Mouse (Mus musculus) adrenal gland, adult 2 months (tissue): ENCODE data around the gene Nmur1. TPM values are rescaled to one million over a fixed set of nuclear protein-coding genes. Genes with fewer than 3 reads are reported as not detected.

Source experiments
- microRNA-seq, 2 experiments: library from miRNA; unstranded; fragments of <30 nt; microRNA quantifications; one replicate each; pipeline ENCODE4 v1.2.0; 2021
- polyA plus RNA-seq: library from polyadenylated mRNA; depleted of rRNA; stranded (reverse); fragments of >200 nt; gene quantifications from 2 replicates; pipeline ENCODE4 v1.2.3, GENCODE M21; 2012; rRNA removed
- total RNA-seq, 2 experiments: library from RNA; stranded (reverse); gene quantifications; 2 replicates each; pipeline ENCODE4 v1.2.3; 2021

Nmur1 gene
- total and polyA plus RNA-seq, 3 experiments: 0.18 TPM; not detected in 2

Small RNAs within 50 kb of the gene (microRNA-seq; reads per million reads assigned to microRNA genes)
- 160 to 436 reads per million in 2 experiments for gene mmu-mir-3535

Other genes with a start within 250 kb of the Nmur1 start
- gene B3gnt7, start 123.4 kb downstream of the Nmur1 start, total RNA-seq: under 1 TPM; 0.21 to 0.26 TPM
- 0.36 and 0.40 TPM in 2 replicates for gene B3gnt7, start 123.4 kb downstream of the Nmur1 start, polyA plus RNA-seq
- gene Ncl, start 66.8 kb downstream of the Nmur1 start, total RNA-seq: 100 to 1,000 TPM; 183 to 192 TPM
- 4.8 and 8.9 TPM in 2 replicates for gene Ncl, start 66.8 kb downstream of the Nmur1 start, polyA plus RNA-seq
- gene Tex44, start 101 bp upstream of the Nmur1 start, total RNA-seq: not detected
- not detected in 2 replicates for gene Tex44, start 101 bp upstream of the Nmur1 start, polyA plus RNA-seq
- gene Ptma, start 100.5 kb upstream of the Nmur1 start, total RNA-seq: 100 to 1,000 TPM; 538 to 582 TPM
- gene Ptma, start 100.5 kb upstream of the Nmur1 start, polyA plus RNA-seq: 728 and 947 TPM in 2 replicates
- 10 to 100 TPM; 29.3 to 39.5 TPM for gene Pde6d, start 156.4 kb upstream of the Nmur1 start, total RNA-seq
- 10.2 and 12.8 TPM in 2 replicates for gene Pde6d, start 156.4 kb upstream of the Nmur1 start, polyA plus RNA-seq
- 10 to 100 TPM in 1 of 2 experiments, 1 to 10 TPM in 1; 9.8 to 10.2 TPM for gene Cops7b, start 156.7 kb upstream of the Nmur1 start, total RNA-seq
- gene Cops7b, start 156.7 kb upstream of the Nmur1 start, polyA plus RNA-seq: 15.8 and 18.0 TPM in 2 replicates
- under 1 TPM in 1 of 2 experiments, not detected in 1; 0.55 TPM for gene Nppc, start 244.3 kb upstream of the Nmur1 start, total RNA-seq
- 0.44 and 0.45 TPM in 2 replicates for gene Nppc, start 244.3 kb upstream of the Nmur1 start, polyA plus RNA-seq